Mouse (Mus musculus): ENCODE results near the gene Etfrf1.

- no peak for TF ChIP-seq POLR2A (IDR thresholded peaks at IDR 0.05; ENCODE audit: low read depth, low read length)
- TF ChIP-seq CTCF (IDR thresholded peaks at IDR 0.05; ENCODE audit: borderline replicate concordance, insufficient read depth, low read length), result no peak
Measured at GRCm38 (mm10) chr6:145173781-145174191, 37.1 kb upstream of the Etfrf1 start.
